Mouse (Mus musculus) T-helper 1 cell (primary cell): ENCODE measurements at regions not wholly inside any gene's neighbourhood (a gene's known extent, or its start where the extent isn't known, plus 50 kb on each side); places are given as distances from the start of the nearest gene placed in this dataset.

ENCODE experiments used
- in situ Hi-C: fragments of 300-600 bp; cut with MboI, MseI; formaldehyde crosslinking; loops from one replicate; pipeline ENCODE4 v1.15.1; 2025; ENCODE audit warnings: high pct_unique_total_duplicates

DNA sequence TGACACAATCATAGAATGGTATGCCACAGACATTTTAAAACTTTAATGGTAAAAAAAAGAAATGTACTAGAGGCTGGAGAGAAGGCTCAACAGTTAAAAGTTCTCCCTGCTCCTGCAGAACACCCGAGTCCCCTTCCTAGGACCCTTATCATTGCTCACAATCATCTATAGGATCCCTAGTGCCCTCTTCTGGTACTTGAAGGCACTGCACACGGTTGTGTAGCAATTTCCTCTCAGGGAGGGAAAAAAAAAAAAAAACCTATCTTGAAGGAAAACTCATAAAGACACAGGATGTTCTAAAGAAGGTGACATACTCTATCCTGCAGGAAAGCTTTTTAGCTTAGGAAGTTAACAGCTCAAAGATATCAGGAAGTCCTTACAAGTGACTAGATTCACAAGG is 154.4 kb upstream of the Lmcd1 start:
- in situ Hi-C loops, result no loop called here

DNA sequence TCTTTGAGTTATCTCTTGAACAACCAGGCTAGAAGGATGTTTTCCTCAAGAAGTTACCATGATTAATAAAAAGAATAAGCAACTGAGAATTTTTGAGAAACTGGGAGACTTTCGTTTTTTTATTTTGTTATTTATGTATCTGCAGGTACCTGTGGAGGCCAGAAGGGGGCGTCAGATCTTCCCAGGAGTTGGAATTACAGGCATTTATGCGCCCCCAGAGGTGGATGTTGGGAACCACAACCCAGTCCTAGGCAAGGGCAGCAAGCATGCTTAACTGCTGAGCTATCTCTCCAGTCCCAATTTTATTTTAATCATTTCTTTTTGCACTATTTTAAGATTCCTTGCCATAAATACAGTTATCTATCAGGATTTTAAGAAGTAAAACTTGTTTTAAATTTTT is 140.0 kb upstream of the Lmcd1 start:
- in situ Hi-C loops, result no loop called here

DNA sequence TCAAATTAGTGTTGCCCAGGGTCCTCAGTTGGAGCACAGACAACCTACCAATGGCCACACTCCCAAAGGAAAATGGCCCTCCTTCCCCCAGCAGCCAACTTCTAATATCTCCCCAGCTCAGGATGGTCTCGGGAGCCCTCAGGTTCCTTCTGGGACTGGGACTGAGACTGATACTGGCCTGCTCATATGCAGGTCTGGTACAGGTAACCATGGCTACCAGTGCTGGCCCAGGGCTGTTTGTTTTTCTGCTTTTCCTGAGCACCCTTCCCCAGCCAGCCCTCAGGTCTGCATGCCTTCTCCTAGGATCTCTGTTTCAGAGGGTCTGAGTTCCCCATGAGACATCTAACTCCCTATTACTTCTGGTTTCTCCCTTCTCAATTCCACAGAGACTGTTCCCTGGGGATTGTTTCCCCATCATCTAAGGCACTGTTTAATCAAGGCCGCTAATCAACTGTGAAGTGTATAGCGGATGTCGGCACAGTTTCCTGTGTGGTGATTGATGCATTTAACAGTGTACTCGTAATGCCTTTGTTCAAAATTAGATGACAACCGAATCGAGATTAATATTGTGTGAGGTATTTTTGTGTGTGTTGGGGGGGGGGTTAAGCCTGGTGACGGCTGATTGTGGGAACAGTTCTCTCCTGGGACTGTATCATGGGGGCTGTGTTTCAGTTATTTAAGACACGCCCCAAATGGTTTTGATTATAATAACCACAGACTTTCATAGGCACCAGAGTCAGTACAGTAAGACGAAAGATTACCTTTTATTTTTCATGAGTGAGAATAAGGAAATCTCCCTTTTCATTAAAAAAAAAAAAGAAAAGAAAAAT is 120.8 kb upstream of the Lmcd1 start:
- in situ Hi-C loops, result no loop called here

DNA sequence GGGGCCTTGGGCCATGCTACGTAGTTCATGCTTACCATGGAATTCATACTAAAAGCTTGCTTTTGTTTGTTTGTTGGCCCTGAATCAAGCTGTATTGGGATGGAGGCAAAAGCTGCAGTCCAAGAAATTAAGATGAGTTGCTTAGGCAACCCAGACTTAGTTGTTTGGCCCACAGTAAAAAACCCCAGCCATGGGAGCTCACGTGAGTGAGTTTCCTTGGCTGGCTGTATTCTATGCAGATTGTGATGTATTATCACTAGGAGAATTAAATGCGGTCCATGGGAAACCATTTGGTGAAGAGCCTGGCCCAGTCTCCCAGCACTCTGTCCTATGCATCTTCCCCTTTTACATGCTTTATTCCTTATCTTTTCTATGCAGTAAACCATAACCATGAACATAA is 106.1 kb upstream of the Lmcd1 start:
- in situ Hi-C loops, result no loop called here

DNA sequence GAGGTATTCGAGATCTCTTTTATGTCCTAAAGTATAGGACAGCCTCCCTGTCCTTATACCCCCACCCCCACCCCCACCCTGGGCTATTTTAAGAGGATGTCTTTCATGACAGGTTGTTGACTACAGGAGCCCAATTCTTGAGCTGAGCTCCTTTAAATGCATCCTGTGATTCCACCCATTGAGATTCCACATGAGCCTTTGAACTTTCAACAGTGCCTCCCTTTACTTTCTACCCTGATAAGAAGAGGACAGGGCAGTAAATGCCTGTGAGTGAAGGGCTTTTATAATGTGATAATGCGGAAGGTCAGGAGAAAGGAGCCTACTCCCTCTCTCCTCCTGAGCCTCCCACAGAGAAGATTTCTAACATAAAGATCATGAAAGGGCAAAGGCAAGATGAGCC is 97.2 kb upstream of the Lmcd1 start:
- in situ Hi-C loops, result no loop called here

DNA sequence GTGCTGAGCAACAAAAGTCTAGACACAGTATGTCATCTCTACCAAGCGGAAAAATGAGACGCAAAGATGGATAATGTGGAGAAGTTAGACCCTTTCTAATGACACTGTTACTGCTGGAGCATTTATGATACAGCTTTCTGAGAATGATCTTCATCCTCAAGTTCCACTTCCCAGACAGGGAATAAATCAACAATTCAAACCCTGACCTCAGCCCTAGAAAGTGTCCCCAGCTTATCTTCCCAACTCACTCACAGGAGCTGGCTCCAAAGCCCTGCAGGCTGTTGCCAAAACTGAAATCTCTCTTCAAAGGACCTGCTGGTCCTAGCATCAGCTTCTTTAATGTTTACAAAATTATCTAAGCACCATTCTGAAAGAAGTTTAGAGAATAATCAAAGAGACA is 85.9 kb upstream of the Lmcd1 start:
- in situ Hi-C loops, result no loop called here

DNA sequence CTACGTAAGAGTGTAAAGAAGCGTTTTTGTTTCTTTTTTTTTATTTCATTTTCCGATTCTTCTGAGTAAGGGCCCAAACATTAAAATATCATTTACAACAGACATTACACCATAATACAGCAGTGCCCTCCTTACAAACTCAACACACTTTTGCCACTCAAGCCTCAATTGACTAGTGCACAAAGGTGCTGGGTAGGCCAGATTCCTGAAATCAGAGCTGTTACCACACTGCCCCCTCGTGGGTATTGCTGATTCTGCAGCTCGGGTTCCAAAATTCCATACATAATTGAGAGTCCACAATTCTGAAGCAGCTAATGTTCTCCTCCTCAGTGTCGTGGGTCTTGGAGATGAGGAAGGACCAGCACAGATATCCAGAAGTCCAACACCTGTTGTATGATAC is 82.5 kb upstream of the Lmcd1 start:
- in situ Hi-C loops, result no loop called here

DNA sequence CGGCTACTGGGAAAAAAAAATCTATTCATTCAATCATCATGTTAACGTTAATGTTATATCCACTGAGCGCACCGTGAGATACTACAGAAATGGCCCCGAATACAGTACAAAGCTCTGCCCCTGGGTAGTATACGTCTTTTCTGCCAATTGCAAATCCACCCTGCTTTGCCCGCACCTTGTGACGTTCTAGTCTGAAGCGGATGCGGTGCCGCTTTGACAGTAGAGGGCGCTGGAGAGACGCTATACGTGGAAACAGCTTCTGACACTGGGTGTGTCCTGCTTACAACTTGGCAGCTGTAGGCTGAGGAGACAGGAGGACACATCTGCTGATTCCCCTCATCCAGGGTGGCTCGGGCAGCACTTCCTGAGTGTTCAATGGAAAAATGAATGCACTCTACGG is 76.1 kb upstream of the Lmcd1 start:
- in situ Hi-C loops, result no loop called here

DNA sequence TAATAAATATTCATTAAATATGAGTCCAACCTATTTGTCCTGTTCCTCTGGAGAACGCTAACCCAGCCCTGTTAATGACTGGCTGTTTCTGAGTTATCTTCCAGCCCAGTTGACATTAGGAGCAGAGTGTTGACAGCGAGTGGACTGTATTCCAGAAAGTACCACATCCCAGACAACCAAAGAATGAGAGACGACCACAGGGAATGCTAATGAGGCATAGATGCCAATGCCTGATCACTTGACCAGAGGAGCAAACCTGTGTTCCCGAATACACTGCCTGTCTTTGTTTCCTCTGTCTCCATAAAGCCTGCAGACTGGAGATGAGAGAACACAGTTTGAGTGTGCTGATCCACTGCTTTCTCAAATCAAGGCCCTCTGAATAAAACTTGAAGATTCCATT is 74.3 kb upstream of the Lmcd1 start:
- in situ Hi-C loops, result no loop called here

DNA sequence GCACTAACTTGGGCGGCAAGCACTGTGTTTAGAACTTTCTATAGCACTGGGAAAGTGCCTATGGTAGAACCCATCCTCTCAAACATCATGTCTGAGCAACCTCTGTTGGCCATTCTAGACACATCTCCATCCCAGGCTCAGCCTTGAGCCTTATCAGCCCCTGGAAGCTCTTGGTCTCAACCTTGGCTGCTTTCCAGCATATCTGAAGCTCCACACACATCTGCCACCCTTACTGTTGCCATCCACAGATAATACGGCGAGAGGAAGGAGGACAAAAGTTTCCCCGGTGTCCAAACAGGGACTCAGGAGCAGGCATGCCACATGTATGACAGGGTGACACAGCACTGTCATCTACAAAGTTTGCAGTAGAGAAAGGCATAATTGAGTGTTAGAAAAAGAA is 71.4 kb upstream of the Lmcd1 start:
- in situ Hi-C loops, result loop anchor here (5.0 kb wide), 1 partner anchor 170 kb away; no protein-coding TSS in a partner anchor

DNA sequence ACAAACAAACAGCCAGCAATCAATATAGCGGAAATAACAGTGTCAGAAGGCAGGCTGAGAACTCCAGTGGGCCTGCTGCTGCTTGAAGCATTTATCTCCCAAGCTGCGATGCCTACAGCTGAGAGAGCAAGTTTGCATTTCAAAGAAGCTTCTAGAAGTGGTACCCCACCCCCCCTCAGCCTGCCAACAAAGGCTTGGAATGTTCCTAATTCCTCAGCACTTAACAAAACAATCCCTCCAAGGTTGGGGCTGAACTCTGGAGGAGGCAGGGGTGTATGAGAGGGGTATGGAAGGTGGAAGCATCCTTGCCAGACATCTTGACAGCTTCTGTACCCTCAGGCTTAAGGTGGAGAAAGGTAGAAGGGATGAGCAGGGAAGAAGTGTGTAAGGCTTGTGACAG is 70.2 kb upstream of the Lmcd1 start:
- in situ Hi-C loops, result loop anchor here (5.0 kb wide), 1 partner anchor 169 kb away; no protein-coding TSS in a partner anchor

DNA sequence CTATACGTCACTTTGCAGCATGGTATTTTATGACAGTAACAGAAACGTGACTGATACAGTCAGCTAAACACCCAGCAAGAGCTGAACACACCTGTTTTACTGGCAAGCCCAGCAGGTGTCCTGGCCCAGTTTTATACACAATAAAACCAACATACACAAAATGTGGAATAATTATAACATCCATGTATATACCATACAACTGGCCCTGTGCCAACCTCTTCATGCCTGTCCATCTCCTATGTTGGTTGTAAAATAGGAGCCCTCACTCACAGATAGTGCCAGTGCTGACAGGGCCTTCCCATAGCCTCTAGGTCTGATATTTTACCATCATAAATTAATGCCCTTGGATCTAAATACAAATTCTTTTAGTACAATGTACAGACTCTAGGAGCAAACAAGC is 68.6 kb upstream of the Lmcd1 start:
- in situ Hi-C loops, result loop anchor here (5.0 kb wide), 1 partner anchor 167 kb away; no protein-coding TSS in a partner anchor

DNA sequence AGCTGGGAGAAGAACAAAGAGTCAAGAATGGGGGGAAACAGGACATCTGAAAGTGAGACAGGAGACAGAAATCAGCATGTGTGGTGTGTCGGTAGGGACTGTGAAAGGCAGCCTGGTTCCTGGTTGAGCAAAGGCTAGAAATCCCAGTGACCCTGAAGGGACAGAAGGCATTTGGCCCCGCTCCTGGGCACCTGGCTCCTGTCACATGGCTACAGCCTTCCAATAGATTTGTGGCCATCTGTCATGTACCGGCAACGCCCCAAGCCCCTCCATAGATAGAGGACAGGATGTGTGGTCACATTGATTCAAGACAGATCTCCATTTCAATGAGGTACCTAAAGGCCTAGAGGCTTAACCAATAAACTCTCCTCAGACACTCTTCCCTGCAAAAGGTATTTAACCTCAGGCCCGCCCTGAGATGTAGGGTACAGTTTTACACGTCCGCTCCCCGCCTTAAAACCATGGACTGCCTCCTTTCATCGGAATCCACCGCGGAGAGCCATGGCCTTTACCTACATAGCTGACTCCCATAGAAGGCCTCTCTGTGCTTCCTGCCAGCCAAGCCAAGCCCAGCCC is 68.0 kb upstream of the Lmcd1 start:
- in situ Hi-C loops, result no loop called here

DNA sequence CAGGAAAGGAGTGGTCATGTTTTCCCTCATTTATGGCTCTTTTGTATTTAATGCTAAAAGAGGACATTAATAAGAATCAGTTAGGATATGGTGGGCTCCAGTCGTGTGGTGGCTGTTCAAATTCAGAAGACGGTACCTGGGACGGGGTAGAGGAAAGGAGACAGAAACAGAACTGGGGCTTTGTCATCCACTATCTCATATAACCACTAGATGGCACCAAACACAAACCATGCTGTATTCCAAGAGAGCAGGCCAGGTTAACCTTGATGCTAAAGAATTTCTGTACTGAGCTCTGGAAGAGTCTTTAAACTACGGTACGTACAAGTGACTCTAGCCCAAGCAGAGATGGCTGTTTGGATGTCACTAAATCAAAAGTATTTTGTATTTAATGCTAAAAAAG is 66.3 kb upstream of the Lmcd1 start:
- in situ Hi-C loops, result no loop called here

DNA sequence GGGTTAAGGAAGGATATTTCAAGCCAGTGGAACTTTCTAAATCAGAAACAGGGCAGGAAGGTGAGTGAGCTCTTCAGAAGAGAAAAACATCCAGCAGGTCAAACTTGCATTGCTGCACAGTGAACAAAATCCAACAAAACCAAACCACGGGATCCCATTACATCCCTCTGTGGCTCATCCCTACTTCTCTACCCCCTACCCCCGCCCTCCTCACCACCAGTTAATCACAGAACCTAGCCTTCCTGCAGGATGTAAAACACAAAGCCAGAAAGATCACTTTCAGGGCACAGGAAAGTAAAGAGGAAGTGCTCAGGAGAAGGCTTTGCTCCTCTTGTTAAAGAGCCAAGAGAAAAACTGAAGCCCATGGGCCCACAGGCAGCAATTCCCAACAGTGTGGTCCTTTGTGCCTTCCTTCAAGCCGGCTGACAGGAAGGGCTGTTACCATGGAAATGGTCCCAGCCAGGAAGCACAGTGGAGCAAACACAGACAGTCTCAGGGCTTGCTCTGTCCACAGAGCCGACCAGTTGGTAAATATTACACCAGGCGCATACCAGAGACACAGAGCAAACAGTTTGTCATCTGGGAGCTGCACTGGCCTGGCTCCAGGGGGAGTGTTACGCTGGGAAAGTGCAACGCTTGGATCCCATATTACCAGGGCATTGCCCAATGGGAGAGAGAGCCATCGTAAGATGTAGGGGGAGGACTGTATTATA is 63.2 kb upstream of the Lmcd1 start:
- in situ Hi-C loops, result no loop called here

DNA sequence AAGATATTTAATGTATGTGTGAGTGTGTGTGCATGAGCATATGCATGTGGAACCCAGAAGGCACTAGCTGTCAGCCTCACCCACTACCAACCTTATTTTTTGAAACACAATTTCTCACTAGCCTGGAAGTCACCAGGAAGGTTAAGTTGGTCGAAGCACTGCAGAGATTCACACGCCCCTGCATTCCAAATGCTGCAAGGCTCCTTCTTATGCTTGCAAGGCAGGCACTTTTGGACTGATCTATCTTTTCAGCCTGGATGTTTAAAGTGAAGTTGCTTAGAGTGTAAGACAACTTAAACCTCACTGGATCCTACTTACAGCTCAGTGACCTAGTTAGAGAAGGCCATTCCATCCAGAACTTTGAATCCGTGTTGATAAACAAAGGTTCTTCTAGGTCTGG is 56.7 kb upstream of the Lmcd1 start:
- in situ Hi-C loops, result no loop called here

DNA sequence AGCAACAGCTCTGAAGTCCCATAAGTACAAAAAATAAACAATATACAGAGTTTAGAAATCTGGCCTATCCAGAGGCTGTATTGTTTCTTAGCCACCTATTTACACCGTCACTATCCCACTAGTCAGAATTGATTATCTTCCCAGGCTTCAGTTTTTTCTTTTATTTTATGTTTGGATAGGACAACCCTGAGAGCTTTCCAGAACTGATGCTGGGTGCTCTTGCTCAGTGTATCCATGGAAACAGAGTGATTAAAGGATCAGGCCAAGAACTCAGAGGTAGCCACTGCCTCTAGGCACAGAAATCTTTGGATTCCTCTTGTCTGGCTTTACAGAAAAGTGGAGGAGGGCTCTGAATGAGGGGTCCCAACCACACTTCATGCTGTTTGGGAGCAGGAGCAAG is 55.3 kb upstream of the Lmcd1 start:
- in situ Hi-C loops, result no loop called here

DNA sequence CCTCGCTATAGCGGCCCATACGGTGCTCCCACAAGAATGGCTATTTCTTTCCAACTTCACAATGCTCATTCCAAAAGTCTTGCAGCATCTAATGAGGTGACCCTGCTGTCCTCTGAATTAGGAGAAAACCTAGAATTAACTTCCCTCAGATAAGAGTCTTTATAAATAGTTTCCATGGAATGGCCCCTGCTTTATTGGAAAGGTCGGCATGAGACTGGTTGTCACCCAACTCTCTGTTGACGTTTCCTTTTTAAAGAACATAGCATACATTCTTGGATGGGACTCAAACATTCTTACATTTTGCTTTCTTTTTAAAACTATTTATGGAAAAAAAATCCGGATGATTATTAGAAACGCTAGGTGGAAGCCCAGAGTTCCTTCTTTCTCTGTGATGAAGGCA is 53.9 kb upstream of the Lmcd1 start:
- in situ Hi-C loops, result no loop called here

DNA sequence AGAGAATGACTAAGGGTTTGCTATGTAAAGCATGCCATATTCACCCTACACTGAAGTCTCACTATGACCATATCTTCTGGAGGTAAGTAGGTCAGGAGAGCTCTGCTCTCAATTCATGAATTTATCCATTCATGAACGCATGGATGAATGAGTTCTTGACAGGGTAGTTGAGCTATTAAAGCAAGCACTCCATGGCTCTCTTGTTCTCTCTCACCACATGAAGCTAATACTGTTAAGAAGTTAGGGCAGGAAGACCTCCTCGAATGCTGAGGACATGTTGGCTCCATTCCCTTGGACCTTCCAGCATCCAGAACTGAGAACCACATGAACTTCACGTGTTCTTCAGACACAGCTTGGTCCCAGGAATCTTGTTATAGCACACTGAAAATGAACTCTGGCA is 53.4 kb upstream of the Lmcd1 start:
- in situ Hi-C loops, result no loop called here

DNA sequence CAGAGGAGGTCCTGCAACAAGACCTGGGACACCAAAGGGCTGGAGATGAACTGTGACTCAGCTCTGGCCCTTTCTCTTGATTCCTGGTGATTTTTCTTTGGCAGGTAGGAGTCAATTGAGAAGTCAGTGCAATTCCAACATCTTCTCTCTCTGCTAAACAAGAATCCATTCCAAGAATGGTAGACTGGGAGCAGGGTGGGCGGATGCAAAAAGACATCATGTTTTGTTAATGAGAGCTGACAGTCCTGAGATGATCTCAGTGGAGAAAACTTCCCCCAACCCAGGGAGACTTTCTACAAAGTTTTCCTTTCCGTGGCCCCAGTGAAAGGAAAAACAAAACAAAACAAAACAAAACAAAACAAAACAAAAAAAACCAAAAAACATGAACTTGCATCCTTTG is 52.2 kb upstream of the Lmcd1 start:
- in situ Hi-C loops, result no loop called here

DNA sequence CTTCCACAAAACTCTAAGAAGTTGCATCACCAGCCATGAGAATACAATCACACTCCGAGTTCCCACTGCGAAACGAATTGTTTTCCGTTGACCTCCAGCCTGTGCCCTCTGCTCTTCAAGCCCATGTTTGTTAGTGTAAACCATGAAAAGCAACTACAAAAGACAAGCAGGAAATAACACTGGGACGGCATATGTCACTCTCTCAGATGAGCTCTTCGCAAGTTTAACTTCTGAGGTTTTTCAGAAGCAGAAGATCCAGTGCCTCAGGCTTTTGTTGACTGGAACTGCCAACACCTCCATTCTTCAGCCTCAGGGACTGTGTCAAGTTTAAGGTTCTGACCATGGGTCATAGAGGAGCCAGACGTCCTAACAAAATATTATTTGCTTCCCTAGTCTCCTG is 50.2 kb upstream of the Lmcd1 start:
- in situ Hi-C loops, result no loop called here
